Mouse (Mus musculus) G1E (cell line): ENCODE measurements around the gene Wwox. TPM values are rescaled to one million over a fixed set of nuclear protein-coding genes. Genes with fewer than 3 reads are reported as not detected.

Experiments used
- ATAC-seq: 2 replicates; pipeline ENCODE4 v1.8.0; 2016; ENCODE audit warnings: mild to moderate bottlenecking; ENCODE audit not compliant: insufficient number of reproducible peaks, poor library complexity, low FRiP score, severe bottlenecking; ENCODE audit errors: extremely low read depth
- DNase-seq: peaks from one replicate; pipeline ENCODE4 v3.0.0; 2012; ENCODE audit warnings: low spot score
- H3K27me3 ChIP-seq: 2 replicates; pipeline ENCODE4 v1.6.1; 2012; ENCODE audit warnings: mild to moderate bottlenecking, low read length, inconsistent platforms; ENCODE audit not compliant: insufficient read depth
- H3K36me3 ChIP-seq: replicated peaks from 2 replicates; pipeline ENCODE3; 2012; ENCODE audit warnings: mild to moderate bottlenecking, inconsistent platforms
- H3K4me1 ChIP-seq: 2 replicates; pipeline ENCODE4 v1.6.1; 2012; ENCODE audit warnings: low read depth, low read length, inconsistent platforms, mixed read lengths; ENCODE audit not compliant: insufficient read depth
- H3K4me3 ChIP-seq: 2 replicates; pipeline ENCODE4 v1.5.1; 2012; ENCODE audit warnings: low read depth, mild to moderate bottlenecking, inconsistent platforms, low read length, moderate library complexity, mixed read lengths
- H3K9me3 ChIP-seq: replicated peaks from 2 replicates; pipeline ENCODE4 v1.6.1; 2012; ENCODE audit warnings: inconsistent platforms
- CTCF ChIP-seq: IDR thresholded peaks from 2 replicates; pipeline ENCODE4 v1.5.1; 2012; ENCODE audit warnings: low read depth, low read length, inconsistent platforms, mixed read lengths
- GATA1 ChIP-seq: IDR thresholded peaks from 2 replicates; pipeline ENCODE4 v1.6.1; 2012; ENCODE audit warnings: borderline replicate concordance, low read length, inconsistent platforms, mixed read lengths
- GATA2 ChIP-seq: IDR thresholded peaks from 2 replicates; pipeline ENCODE4 v1.6.1; 2012; ENCODE audit warnings: low read depth, low read length, inconsistent platforms, borderline replicate concordance
- POLR2AphosphoS5 ChIP-seq: IDR thresholded peaks from 2 replicates; pipeline ENCODE4 v1.6.1; 2012; ENCODE audit warnings: low read depth, low read length, inconsistent platforms; ENCODE audit not compliant: insufficient replicate concordance
- TAL1 ChIP-seq: conservative IDR thresholded peaks from 2 replicates; pipeline ENCODE4 v1.6.1; 2012; ENCODE audit warnings: low read depth, low read length, inconsistent platforms, mixed read lengths
- polyA plus RNA-seq: library from polyadenylated mRNA; stranded (reverse); fragments of >175 nt; gene quantifications from 2 replicates; pipeline ENCODE4 v1.2.3, GENCODE M21; 2012
- total RNA-seq, 2 experiments: library from RNA; stranded (forward) in 1 of 2; stranded (reverse) in 1 of 2; fragments of 200-1000 nt in 1 of 2; fragments of >200 nt in 1 of 2; fragmentation: Nextera tagmentation in 1 of 2; gene quantifications; 2 replicates each; pipeline ENCODE4 v1.2.3; 2014 to 2017

Gene Wwox
- total and polyA plus RNA-seq, 3 experiments = 5.8 to 33.9 (median 7.2) TPM

GRCm38 (mm10) chr8:114612091-114612490 is 172.6 kb downstream of the Wwox start:
- H3K4me1 ChIP-seq = no peaks in the 10 kb centered on the region
- TF ChIP-seq GATA2 = no peak
- no peak for TF ChIP-seq GATA1
- no peak for TF ChIP-seq CTCF
- no peak for TF ChIP-seq POLR2AphosphoS5
- no peak for TF ChIP-seq TAL1
- no peaks in the 10 kb centered on the region for H3K27me3 ChIP-seq
- ATAC-seq (no peak), DNase-seq (no peak)
- peaks cover 48% of the 10 kb centered on the region for H3K9me3 ChIP-seq
- H3K4me3 ChIP-seq = no peak overlapping the region
- no peaks in the 10 kb centered on the region for H3K36me3 ChIP-seq

- no peak for DNase-seq
Observed at GRCm38 (mm10) chr8:114615413-114615812, 176.0 kb downstream of the Wwox start.

GRCm38 (mm10) chr8:114615908-114616307 is 176.5 kb downstream of the Wwox start:
- H3K4me3 ChIP-seq = no peak overlapping the region
- H3K9me3 ChIP-seq = peaks cover 63% of the 10 kb centered on the region
- H3K27me3 ChIP-seq = no peaks in the 10 kb centered on the region
- H3K4me1 ChIP-seq = no peaks in the 10 kb centered on the region
- DNase-seq = no peak
- no peaks in the 10 kb centered on the region for H3K36me3 ChIP-seq
- ATAC-seq = no peak
- no peak for TF ChIP-seq GATA2
- no peak for TF ChIP-seq GATA1

More at GRCm38 (mm10) chr8:114615413-114615812, 176.0 kb downstream of the Wwox start:
- Histone ChIP-seq H3K9me3 (peaks cover 59% of the 10 kb centered on the region), H3K36me3 (no peaks in the 10 kb centered on the region), H3K4me1 (no peaks in the 10 kb centered on the region), H3K27me3 (no peaks in the 10 kb centered on the region), H3K4me3 (no peak overlapping the region)
- TF ChIP-seq TAL1 = no peak
- no peak for TF ChIP-seq GATA1
- TF ChIP-seq POLR2AphosphoS5 = no peak
- TF ChIP-seq CTCF = no peak
- TF ChIP-seq GATA2 = no peak
- ATAC-seq = no peak

- no peaks in the 10 kb centered on the region for H3K36me3 ChIP-seq
- H3K4me1 ChIP-seq = no peaks in the 10 kb centered on the region
- no peak overlapping the region for H3K4me3 ChIP-seq
- DNase-seq (no peak), ATAC-seq (no peak)
- H3K27me3 ChIP-seq = no peaks in the 10 kb centered on the region
- no peak for TF ChIP-seq TAL1
- no peak for TF ChIP-seq GATA2
- no peak for TF ChIP-seq CTCF
- no peak for TF ChIP-seq POLR2AphosphoS5
- TF ChIP-seq GATA1 = no peak
- peaks cover 62% of the 10 kb centered on the region for H3K9me3 ChIP-seq
Observed at GRCm38 (mm10) chr8:114618908-114619508, 179.6 kb downstream of the Wwox start.

- ATAC-seq (no peak), DNase-seq (no peak)
- Histone ChIP-seq H3K27me3 (no peaks in the 10 kb centered on the region), H3K4me3 (no peak overlapping the region), H3K9me3 (peaks cover 72% of the 10 kb centered on the region), H3K36me3 (no peaks in the 10 kb centered on the region), H3K4me1 (no peaks in the 10 kb centered on the region)
- TF ChIP-seq GATA2 = no peak
- no peak for TF ChIP-seq GATA1
- no peak for TF ChIP-seq TAL1
Observed at GRCm38 (mm10) chr8:114625402-114625801, 185.9 kb downstream of the Wwox start.

- Histone ChIP-seq H3K4me1 (no peaks in the 10 kb centered on the region), H3K27me3 (no peaks in the 10 kb centered on the region), H3K36me3 (no peaks in the 10 kb centered on the region), H3K4me3 (no peak overlapping the region), H3K9me3 (peaks cover 66% of the 10 kb centered on the region)
- DNase-seq (no peak), ATAC-seq (no peak)
- no peak for TF ChIP-seq CTCF
- no peak for TF ChIP-seq GATA1
- TF ChIP-seq POLR2AphosphoS5 = no peak
- no peak for TF ChIP-seq GATA2
- TF ChIP-seq TAL1 = no peak
Observed at GRCm38 (mm10) chr8:114626897-114627296, 187.4 kb downstream of the Wwox start.

- Histone ChIP-seq H3K9me3 (peaks cover 73% of the 10 kb centered on the region), H3K4me3 (no peak overlapping the region), H3K27me3 (no peaks in the 10 kb centered on the region), H3K36me3 (no peaks in the 10 kb centered on the region), H3K4me1 (no peaks in the 10 kb centered on the region)
- ATAC-seq (no peak), DNase-seq (no peak)
- no peak for TF ChIP-seq GATA1
- no peak for TF ChIP-seq CTCF
- no peak for TF ChIP-seq TAL1
- no peak for TF ChIP-seq POLR2AphosphoS5
- TF ChIP-seq GATA2 = no peak
Observed at GRCm38 (mm10) chr8:114629719-114630118, 190.3 kb downstream of the Wwox start.
